Mouse (Mus musculus): ENCODE results near the gene Gm4952.
"Not testable (repeated sequence)": the region's sequence is repeated elsewhere in the genome, so short reads cannot be mapped to it uniquely, and the experiment has no call there.

The Gm4952 gene

GRCm38 (mm10) chr19:12600684-12601480 lies 1.1 kb downstream of the Gm4952 start:
- DNase-seq (ENCODE audit: low read depth, low spot score): no peak

- DNase-seq (ENCODE audit: low read depth, low spot score): no peak
Observed at GRCm38 (mm10) chr19:12608336-12608735, 8.6 kb downstream of the Gm4952 start.

- no peak for DNase-seq (ENCODE audit: low read depth, low spot score)
Observed at GRCm38 (mm10) chr19:12613646-12614045, 13.9 kb downstream of the Gm4952 start.

DNA sequence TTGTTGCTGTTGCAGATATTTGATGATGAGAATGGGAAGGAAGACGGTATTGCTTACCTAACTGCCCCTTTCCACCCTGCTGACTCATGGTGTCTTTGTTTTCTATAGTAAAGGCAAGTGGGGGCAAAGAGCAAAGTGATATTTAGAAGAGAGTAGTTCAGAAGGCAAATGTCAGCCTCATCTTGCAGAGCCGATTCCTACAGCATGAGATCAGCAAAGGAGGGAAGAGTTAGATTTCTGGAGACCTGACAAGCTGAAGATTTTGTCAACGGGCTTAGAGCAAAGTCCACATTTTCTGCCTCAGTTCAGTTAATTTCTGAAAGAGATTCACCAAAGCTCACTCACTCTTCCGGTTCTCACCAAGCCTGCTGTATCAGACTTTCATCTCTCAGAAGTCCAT lies 33.4 kb downstream of the Gm4952 start, which contains the start of gene Glyat:
Gene Glyat, plus strand, starts transcription at position 133 of the 400 bp plus-strand sequence.
- DNase-seq (ENCODE audit: low read depth, low spot score): no peak

DNA sequence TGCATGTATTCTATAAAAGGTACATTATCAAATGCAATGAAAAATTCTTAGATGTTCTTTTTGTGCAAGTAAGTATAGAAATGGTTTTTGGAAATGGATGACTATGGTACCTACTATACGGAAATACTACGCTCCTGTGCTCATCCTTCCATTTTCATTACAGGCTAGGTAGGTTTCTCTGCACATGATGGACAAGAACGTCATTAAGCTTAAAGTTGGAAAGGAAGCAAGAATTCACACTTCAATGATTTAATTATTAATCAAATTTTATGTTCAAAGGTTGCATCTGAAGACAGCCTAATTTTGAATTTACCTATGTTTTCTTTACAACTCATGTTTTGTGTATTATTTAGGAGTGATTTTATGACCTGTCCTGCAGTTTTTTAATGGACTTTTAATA lies 34.5 kb downstream of the Gm4952 start:
- DNase-seq (ENCODE audit: low read depth, low spot score): no peak

DNA sequence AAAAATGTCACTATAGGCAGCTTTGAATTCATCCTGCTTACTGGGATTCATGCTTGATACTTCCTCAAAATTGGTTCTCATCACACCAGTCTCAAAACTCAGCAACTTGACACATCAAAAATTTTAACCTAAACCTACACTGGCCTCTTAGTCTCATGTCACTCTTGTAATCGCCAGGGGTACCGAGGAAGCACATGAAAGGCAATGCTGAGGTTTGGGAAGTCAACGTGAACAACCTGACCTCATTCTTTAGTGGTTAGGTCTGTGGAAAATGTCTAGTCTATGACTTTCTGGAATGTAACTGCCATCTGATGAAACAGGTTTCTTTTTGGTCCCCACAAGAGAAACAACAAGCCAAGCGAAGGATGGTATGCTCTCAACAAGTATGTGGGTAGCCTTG lies 35.2 kb downstream of the Gm4952 start:
- no peak for DNase-seq (ENCODE audit: low read depth, low spot score)

- DNase-seq (ENCODE audit: low read depth, low spot score): no peak
Observed at GRCm38 (mm10) chr19:12636863-12637262, 37.1 kb downstream of the Gm4952 start.

GRCm38 (mm10) chr19:12638049-12638448 lies 38.3 kb downstream of the Gm4952 start:
- no peak for DNase-seq (ENCODE audit: low read depth, low spot score)

DNA sequence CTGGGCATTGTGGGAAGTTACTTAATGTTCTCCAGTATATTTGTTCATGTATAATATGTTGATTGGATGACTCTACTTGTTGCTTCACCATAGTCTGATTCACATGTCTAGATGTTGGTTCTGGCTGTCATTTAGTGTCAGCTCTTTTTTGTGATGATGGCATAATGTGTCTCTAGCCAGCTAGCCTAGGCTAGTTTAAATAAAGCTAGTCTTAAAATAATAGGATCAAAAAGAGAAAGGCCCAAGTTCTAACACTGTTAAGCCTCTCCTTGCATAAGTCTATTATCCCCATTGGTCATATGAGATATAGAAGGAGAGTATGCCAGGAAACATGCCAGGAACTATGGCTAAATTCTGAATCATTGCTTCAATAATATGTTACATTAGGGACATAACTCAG lies 49.7 kb downstream of the Gm4952 start:
- DNase-seq (ENCODE audit: low read depth, low spot score): no peak

DNA sequence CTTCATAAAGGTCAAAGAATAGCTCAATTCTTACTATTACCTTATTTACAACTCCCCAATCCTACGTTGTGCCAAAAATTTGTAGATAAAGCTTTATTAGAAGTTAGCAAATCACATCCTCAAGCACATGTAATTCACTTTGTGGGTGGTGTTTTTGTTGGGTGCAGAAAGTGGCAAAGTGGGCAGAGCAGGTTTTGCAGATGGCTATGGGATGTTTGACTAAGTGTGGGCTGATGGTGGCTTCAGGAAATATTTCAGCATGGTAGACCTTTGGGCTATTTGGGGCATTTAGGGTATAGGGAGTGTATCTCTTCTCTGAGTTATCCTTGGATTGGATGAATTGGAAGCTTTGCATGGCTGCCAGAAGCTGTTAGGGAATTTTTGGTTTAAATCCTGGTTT lies 66.4 kb downstream of the Gm4952 start:
- no peak for DNase-seq (ENCODE audit: low read depth, low spot score)

DNA sequence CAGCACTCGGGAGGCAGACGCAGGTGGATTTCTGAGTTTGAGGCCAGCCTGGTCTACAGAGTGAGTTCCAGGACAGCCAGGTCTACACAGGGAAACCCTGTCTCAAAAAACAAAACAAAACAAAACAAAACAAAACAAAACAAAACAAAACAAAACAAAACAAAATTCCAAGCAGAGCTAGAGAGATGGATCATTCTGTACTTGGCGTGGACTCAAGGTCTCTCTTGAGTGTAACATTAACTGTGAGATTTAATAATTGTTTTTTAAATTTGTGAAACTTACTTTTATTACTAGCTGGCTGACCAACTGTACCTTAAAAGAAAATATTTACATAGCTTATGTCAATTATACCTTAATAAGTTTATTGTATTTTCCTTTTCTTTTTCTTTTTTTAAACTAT lies 68.8 kb downstream of the Gm4952 start:
- DNase-seq (ENCODE audit: low read depth, low spot score): not testable (repeated sequence)

DNA sequence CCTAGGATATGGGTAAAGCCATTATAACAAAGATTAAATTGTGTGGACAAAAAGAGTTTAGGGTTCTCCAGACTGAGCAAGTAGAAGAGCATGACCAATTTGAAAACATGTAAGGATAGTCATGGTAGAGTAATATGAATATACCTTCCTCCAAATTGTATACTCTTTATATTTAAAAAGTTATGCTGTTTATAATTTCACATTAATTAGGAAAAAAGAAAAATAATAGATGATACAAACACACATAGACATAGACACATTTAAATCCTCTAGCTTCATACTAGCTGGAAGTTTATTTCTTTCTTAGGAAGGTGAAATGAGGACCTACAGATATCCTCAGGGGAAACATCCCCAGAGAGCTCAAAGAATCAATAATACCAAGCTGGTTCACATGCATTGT lies 70.4 kb downstream of the Gm4952 start, which contains the start of gene Olfr1442:
Gene Olfr1442, plus strand, starts transcription at position 301 of the 400 bp plus-strand sequence.
- no peak for DNase-seq (ENCODE audit: low read depth, low spot score)

GRCm38 (mm10) chr19:12671051-12671450 lies 71.3 kb downstream of the Gm4952 start:
- DNase-seq (ENCODE audit: low read depth, low spot score): no peak

DNA sequence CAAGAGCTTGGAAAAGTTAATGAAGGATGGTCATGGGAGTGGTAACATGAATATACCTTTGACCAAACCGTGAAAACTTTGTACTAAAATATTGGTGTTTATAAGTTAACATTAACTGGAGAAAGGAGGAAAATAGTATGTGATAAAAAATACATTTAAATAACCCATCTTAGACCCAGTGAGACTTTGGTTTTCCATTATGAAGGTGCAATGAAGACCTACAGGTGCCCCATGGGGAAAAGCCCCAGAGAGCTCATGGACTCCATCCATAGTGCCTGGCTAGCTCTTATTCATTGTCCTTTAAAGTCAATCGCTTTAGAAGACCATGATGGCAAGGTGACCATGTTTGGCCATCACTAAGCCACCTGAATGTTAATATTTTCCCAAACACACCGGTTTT lies 78.0 kb downstream of the Gm4952 start, which contains the start of gene Olfr1443:
Gene Olfr1443, plus strand, starts transcription at position 301 of the 400 bp plus-strand sequence.
- no peak for DNase-seq (ENCODE audit: low read depth, low spot score)

Data from mesoderm, embryonic 11.5 days (tissue).